Mouse (Mus musculus) intestine, postnatal 0 days (tissue): ENCODE results near the gene Ppp1r35. TPM values are rescaled to one million over a fixed set of nuclear protein-coding genes. Genes with fewer than 3 reads are reported as not detected.
A peak's percentile ranks its signal among the peaks of the same experiment; 100 is the strongest.

Experiments used
- ATAC-seq: fragments of 200-750 bp; cut with Nextera tagmentation; 2 replicates; pipeline ENCODE4 v1.8.0; 2017; ENCODE audit warnings: mild to moderate bottlenecking, moderate TSS enrichment, moderate library complexity
- H3K27ac ChIP-seq: fragments of 300-500 bp; sonication (generic); 2 replicates; pipeline ENCODE4 v1.5.1; 2014; ENCODE audit warnings: mild to moderate bottlenecking, low read depth, low read length, moderate library complexity
- H3K27me3 ChIP-seq: fragments of 300-500 bp; sonication (generic); replicated peaks from 2 replicates; pipeline ENCODE4 v1.6.1; 2014; ENCODE audit warnings: low read length, mixed read lengths; ENCODE audit not compliant: control insufficient read depth, insufficient read depth
- H3K36me3 ChIP-seq: fragments of 300-500 bp; sonication (generic); 2 replicates; pipeline ENCODE4 v1.6.1; 2014; ENCODE audit warnings: mild to moderate bottlenecking, moderate library complexity; ENCODE audit not compliant: control insufficient read depth, insufficient read depth
- H3K4me1 ChIP-seq: fragments of 300-500 bp; sonication (generic); replicated peaks from 2 replicates; pipeline ENCODE4 v1.6.1; 2014; ENCODE audit warnings: antibody characterized with exemption, low read length, mixed read lengths; ENCODE audit not compliant: control insufficient read depth, insufficient read depth
- H3K4me2 ChIP-seq: fragments of 300-500 bp; sonication (generic); replicated peaks from 2 replicates; pipeline ENCODE4 v1.6.1; 2014; ENCODE audit warnings: low read depth, mild to moderate bottlenecking, moderate library complexity
- H3K4me3 ChIP-seq: fragments of 300-500 bp; sonication (generic); 2 replicates; pipeline ENCODE4 v1.5.1; 2014; ENCODE audit warnings: low read depth, low read length
- H3K9ac ChIP-seq: fragments of 300-500 bp; sonication (generic); 2 replicates; pipeline ENCODE4 v1.6.1; 2014; ENCODE audit warnings: mild to moderate bottlenecking, low read depth, low read length
- H3K9me3 ChIP-seq: fragments of 300-500 bp; sonication (generic); 2 replicates; pipeline ENCODE4 v1.6.1; 2016; ENCODE audit warnings: mixed run types; ENCODE audit not compliant: control insufficient read depth
- CTCF ChIP-seq: sonication (generic); IDR thresholded peaks from 2 replicates; pipeline ENCODE4 v1.5.1; 2016; ENCODE audit warnings: low read depth, mild to moderate bottlenecking, control low read depth, antibody characterized with exemption, moderate library complexity
- WGBS: fragments of 180-500 bp; shearing (Covaris S2); extraction: QIAGEN DNeasy Blood & Tissue Kit; methylation state at CpG from one replicate; pipeline ENCODE4 v1.1.7; 2014; 5-methylcytosine and 5-hydroxymethylcytosine counted together
- polyA plus RNA-seq: library from polyadenylated mRNA; unstranded; fragments of >200 nt; fragmentation: Nextera tagmentation; extraction: Ambion mirVana; gene quantifications from 2 replicates; pipeline ENCODE4 v1.2.1, GENCODE M21; 2015

The Ppp1r35 gene
- polyA plus RNA-seq: 29.0 and 30.8 TPM in 2 replicates

DNA sequence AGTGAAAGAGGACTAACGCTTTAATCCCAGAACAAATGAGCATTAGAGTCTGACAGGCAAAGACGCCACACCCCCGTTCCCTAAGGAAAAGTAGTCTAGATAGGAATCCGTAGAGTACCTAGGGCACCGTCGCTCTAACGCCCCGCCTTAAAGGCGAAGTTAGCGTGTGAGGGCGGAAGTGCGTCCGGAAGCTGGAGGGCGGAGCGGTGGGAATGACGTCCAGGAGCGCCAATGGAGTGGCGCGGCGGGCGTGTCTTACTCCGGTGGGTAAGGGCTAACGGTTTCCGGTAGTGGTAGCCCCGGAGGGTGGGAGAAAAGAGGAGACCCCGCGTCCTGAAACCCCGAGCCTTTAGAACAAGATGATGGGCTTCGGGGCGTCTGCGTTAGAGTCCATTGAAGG, at the start of gene Ppp1r35:
Gene Ppp1r35 (plus strand): TSS at position 215 of the 400 bp plus-strand sequence.
- H3K27ac ChIP-seq: peak within 1 kb of the TSS; percentile 82
- H3K4me1 ChIP-seq: peaks cover 5% of the 10 kb centered on the region
- no peaks in the 10 kb centered on the region for H3K27me3 ChIP-seq
- no peaks in the 10 kb centered on the region for H3K9me3 ChIP-seq
- peak within 1 kb of the TSS; percentile 75 for H3K4me2 ChIP-seq
- peak within 1 kb of the TSS; percentile 100 for H3K4me3 ChIP-seq
- peak within 1 kb of the TSS; percentile 91 for H3K9ac ChIP-seq
- ATAC-seq: peak; percentile 92
- 0% methylated on average over 31 of the region's 31 CpGs for WGBS
- TF ChIP-seq CTCF: no peak
- peaks cover 30% of the 10 kb centered on the region for H3K36me3 ChIP-seq

DNA sequence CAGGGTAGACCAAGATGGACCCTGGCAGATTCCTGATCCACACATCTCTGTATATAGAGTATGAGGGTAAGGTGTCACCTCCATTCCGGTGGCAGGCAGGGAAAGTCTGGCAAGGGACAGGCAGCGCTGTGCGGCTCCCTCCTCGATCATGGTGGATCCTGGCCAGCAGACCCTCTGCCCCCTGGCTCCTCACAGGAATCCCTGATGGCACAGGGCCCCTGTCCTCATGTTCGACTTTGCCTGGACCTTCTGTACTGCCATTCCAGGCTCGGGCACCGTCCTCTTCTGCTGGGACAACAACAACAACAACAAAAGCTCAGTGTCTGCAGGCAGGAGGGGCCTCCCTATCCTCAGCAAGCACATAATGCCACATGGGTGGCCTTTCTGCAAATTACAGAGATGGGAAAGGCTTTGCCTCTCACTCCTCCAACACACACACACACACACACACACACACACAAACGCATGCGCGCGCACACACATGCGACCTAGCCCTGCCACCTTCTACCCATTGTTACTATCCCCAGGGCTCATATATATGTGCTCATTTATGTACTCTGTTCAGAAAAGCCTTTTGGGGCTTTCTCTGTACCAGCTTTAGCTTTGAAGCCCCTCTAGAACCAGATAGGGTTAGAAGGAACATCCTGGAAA, 44.9 kb upstream of the Ppp1r35 start:
- no peak for ATAC-seq
- Histone ChIP-seq H3K27ac (no peak overlapping the region), H3K4me3 (no peak overlapping the region), H3K27me3 (no peaks in the 10 kb centered on the region), H3K4me1 (no peaks in the 10 kb centered on the region), H3K4me2 (no peak overlapping the region), H3K36me3 (peaks cover 20% of the 10 kb centered on the region; the same call in 1 of the 2 replicates), H3K9ac (no peak overlapping the region), H3K9me3 (no peaks in the 10 kb centered on the region)
- TF ChIP-seq CTCF: no peak
- WGBS: 83% methylated on average over 12 of the region's 12 CpGs

DNA sequence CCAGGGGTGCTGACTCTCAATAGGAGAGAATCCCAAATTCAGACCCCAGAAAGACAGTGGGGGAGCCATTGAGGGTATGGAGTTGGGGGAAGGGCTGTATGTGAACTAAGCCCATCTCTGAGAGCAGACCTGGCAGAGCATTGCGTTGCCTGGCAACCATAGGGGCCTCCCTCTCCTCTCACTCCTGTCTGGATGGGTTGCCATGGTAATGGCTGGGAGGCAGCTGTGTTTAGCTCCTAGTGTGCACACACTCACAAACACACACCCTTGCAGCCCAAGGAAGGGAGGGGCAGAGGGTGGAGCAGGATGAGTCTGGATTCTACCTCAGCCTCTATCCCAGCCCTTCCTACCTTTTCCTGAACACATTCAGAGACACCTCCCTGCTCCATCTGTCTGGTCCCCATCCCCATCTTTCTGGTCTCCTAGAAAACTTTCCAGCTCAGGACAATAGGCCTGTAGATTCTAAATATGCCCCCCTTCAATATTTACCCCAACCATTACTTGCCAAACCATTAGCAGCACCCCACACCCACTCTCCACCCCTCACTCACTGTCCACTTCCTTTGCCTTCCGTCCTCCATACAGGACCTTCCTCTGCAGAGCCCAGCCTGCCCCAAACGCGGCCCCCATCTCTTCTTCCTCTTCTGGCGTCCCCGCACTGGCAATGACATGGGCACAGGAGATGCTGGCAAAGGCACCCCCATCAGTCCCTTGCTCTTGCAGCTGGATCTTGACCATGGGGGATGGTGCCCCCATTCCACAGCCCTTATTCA, 44.2 kb upstream of the Ppp1r35 start:
- H3K4me2 ChIP-seq: no peak overlapping the region
- H3K9me3 ChIP-seq: no peaks in the 10 kb centered on the region
- H3K4me1 ChIP-seq: no peaks in the 10 kb centered on the region
- WGBS: 74% methylated on average over 6 of the region's 6 CpGs
- no peak overlapping the region for H3K9ac ChIP-seq
- no peaks in the 10 kb centered on the region for H3K27me3 ChIP-seq
- no peak overlapping the region for H3K27ac ChIP-seq
- H3K36me3 ChIP-seq: peaks cover 20% of the 10 kb centered on the region; the same call in 1 of the 2 replicates
- H3K4me3 ChIP-seq: no peak overlapping the region
- no peak for ATAC-seq
- no peak for TF ChIP-seq CTCF

DNA sequence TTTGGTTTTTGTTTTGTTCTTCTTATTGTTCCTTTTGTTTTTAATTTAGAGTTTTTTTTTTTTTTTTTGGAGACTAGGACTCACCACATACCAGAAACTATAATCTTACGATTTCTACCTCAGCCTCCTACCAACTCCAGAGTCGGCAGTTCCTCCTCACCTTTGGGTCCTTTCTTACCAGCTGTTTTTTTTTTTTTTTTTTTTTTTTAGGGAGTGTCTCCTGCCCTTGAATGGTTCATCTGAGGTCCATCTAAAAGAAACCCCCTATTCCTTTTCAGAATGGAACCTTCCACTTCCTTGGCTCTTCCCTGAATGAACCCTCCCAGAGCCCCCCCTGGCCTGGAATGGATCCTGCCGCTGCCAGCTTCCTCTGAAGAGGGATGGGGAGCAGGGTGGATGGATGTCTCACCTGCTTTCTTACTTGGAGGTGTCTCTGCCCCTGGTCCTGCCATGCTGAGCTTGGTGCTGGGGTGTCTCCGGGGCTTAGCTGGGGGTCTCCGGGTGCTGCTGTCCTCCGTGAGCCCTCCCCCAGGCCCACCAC, 41.2 kb upstream of the Ppp1r35 start:
- H3K9me3 ChIP-seq: no peaks in the 10 kb centered on the region
- no peak overlapping the region for H3K4me3 ChIP-seq
- 80% methylated on average over 6 of the region's 6 CpGs for WGBS
- peaks cover 20% of the 10 kb centered on the region; the same call in 1 of the 2 replicates for H3K36me3 ChIP-seq
- H3K4me1 ChIP-seq: no peaks in the 10 kb centered on the region
- H3K27me3 ChIP-seq: no peaks in the 10 kb centered on the region
- no peak overlapping the region for H3K27ac ChIP-seq
- no peak for TF ChIP-seq CTCF
- H3K9ac ChIP-seq: no peak overlapping the region
- H3K4me2 ChIP-seq: no peak overlapping the region
- ATAC-seq: no peak

DNA sequence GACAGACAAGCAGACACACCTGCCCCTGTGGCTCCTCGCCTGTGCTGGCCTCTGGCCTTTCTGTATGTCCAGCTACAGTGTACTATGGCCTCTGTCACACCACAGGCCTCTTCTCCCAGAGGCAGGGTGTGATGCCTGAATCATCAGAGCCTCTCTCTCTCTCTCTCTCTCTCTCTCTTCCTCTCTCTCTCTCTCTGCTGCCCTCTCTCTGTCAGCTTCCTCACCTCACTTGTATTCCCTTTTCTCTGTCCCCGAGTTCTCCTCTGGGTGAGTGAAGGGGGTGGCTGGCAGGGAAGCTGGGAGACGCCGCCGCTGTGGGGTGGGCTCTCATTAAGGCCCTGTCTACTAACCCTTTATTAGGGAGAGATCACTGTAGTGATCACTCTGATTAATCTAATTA, 40.1 kb upstream of the Ppp1r35 start:
- H3K9me3 ChIP-seq: no peaks in the 10 kb centered on the region
- no peak for ATAC-seq
- TF ChIP-seq CTCF: peak; percentile 71
- H3K27me3 ChIP-seq: no peaks in the 10 kb centered on the region
- no peak overlapping the region for H3K4me3 ChIP-seq
- H3K36me3 ChIP-seq: peaks cover 15% of the 10 kb centered on the region; the same call in 1 of the 2 replicates
- H3K4me2 ChIP-seq: no peak overlapping the region
- H3K9ac ChIP-seq: no peak overlapping the region
- 53% methylated on average over 5 of the region's 5 CpGs for WGBS
- no peaks in the 10 kb centered on the region for H3K4me1 ChIP-seq
- no peak overlapping the region for H3K27ac ChIP-seq

DNA sequence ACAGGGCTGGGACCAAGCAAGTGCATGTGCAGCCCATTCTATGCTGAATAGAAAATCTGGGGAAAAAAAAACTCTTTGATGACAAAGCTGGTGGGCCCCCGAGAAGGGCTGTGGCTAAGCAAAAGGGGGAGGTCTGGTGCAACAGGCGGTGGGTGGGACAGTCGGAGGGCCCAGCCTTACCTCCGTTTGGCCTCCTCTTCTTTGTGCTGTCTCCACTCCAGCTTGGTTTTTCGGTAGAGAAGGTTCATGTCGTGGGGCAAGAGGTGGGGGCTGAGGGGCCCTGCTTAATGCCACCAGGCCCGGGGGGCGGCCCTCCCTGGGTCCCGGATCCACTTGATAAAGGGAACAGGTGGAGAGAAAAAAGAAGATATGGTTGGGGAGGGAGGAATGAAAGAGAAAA, 39.2 kb upstream of the Ppp1r35 start:
- Histone ChIP-seq H3K27me3 (no peaks in the 10 kb centered on the region), H3K4me2 (peak overlapping the region; percentile 92; the same call in 1 of the 2 replicates), H3K4me1 (no peaks in the 10 kb centered on the region), H3K4me3 (no peak overlapping the region), H3K27ac (no peak overlapping the region), H3K9ac (no peak overlapping the region), H3K36me3 (peaks cover 12% of the 10 kb centered on the region; the same call in 1 of the 2 replicates), H3K9me3 (no peaks in the 10 kb centered on the region)
- no peak for ATAC-seq
- 65% methylated on average over 9 of the region's 9 CpGs for WGBS
- TF ChIP-seq CTCF: no peak
